Mouse (Mus musculus): ENCODE data around the gene Ldlrad3. TPM values are rescaled to one million over a fixed set of nuclear protein-coding genes. Genes with fewer than 3 reads are reported as not detected.

Ldlrad3 gene
- polyA plus RNA-seq, 2 experiments: 45.1 to 49.7 TPM

DNA sequence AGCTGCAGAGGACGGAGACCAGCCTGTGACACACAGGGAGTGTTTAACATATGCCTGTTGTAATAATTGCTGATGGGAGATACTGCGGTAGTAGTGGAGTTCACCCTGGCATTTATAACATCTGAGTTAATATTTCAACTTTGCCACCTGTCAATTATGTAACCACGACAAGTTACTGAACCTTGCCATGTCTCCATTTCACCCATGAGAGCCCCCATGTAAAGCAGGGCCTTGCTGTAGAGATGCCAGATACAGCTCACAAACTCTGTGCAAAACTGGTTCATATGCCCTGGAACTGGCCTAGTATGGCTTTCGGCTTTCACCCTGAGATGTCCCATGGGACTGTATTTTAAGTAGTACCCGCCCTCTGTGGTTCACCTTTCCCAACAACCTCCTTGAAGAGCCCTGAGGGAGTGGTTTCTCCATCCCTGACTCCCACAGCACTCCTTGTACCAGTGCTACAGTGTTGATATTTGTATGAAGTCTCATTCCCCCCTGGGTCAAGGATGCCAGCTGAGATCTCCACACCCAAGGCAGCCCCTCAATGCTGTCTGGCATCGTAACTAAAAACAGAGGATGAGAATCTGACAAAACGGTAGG, 122.2 kb downstream of the Ldlrad3 start:
- TF ChIP-seq POLR2A (IDR thresholded peaks at IDR 0.05; ENCODE audit: borderline replicate concordance, extremely low read depth, insufficient read depth, insufficient read length): no peak
- H3K27ac ChIP-seq (replicated peaks; ENCODE audit: low read depth, low read length): no peak overlapping the region
- no peak overlapping the region for H3K9ac ChIP-seq (ENCODE audit: low read depth, low read length, severe bottlenecking)
- H3K4me1 ChIP-seq (ENCODE audit: control insufficient read depth, insufficient read depth, low read length): no peaks in the 10 kb centered on the region
- H3K4me2 ChIP-seq (replicated peaks; ENCODE audit: low read depth, low read length, severe bottlenecking): no peak overlapping the region
- H3K9me3 ChIP-seq (ENCODE audit: control insufficient read depth, low read length): no peaks in the 10 kb centered on the region
- no peak for ATAC-seq (ENCODE audit: low FRiP score, low read depth)
- WGBS: 84% methylated on average over 7 of the region's 7 CpGs
- H3K36me3 ChIP-seq (ENCODE audit: control insufficient read depth, insufficient read depth, low read length): peaks cover 20% of the 10 kb centered on the region
- no peaks in the 10 kb centered on the region for H3K27me3 ChIP-seq (ENCODE audit: control insufficient read depth, insufficient read depth, low read length)
- DNase-seq (ENCODE audit: low spot score): no peak
- H3K4me3 ChIP-seq (replicated peaks; ENCODE audit: low read length): no peak overlapping the region

- ATAC-seq (ENCODE audit: low FRiP score, low read depth) (no peak), DNase-seq (ENCODE audit: low spot score) (no peak)
- Histone ChIP-seq H3K9ac (ENCODE audit: low read depth, low read length, severe bottlenecking) (no peak overlapping the region), H3K27ac (replicated peaks; ENCODE audit: low read depth, low read length) (no peak overlapping the region), H3K4me2 (replicated peaks; ENCODE audit: low read depth, low read length, severe bottlenecking) (no peak overlapping the region), H3K4me3 (replicated peaks; ENCODE audit: low read length) (no peak overlapping the region), H3K4me1 (ENCODE audit: control insufficient read depth, insufficient read depth, low read length) (no peaks in the 10 kb centered on the region), H3K36me3 (ENCODE audit: control insufficient read depth, insufficient read depth, low read length) (peaks cover 23% of the 10 kb centered on the region), H3K9me3 (ENCODE audit: control insufficient read depth, low read length) (no peaks in the 10 kb centered on the region), H3K27me3 (ENCODE audit: control insufficient read depth, insufficient read depth, low read length) (no peaks in the 10 kb centered on the region)
- 76% methylated on average over 7 of the region's 7 CpGs for WGBS
- no peak for TF ChIP-seq POLR2A (IDR thresholded peaks at IDR 0.05; ENCODE audit: borderline replicate concordance, extremely low read depth, insufficient read depth, insufficient read length)
Observed at GRCm38 (mm10) chr2:102062861-102063468, 123.2 kb downstream of the Ldlrad3 start.

DNA sequence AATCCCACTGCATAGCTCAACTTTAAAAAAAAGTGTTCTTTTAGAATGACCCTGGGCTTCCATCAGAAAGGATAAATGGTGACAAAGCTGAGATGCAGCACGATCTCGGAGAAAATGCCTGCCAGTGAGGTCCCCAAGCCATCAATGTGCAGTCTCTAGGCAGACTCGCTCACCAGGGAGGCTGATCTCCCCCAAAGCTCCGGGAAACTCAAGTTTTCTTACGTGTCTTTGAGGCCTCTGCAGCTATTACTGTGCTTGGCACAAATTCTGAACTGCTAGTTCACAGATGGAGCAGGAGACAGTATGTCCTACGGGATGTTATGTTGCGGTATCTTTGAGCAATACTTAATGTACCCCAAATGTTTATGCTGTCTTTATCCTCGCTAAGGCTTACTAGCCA, 124.3 kb downstream of the Ldlrad3 start:
- Histone ChIP-seq H3K36me3 (ENCODE audit: control insufficient read depth, insufficient read depth, low read length) (peaks cover 34% of the 10 kb centered on the region), H3K4me1 (ENCODE audit: control insufficient read depth, insufficient read depth, low read length) (no peaks in the 10 kb centered on the region), H3K4me2 (replicated peaks; ENCODE audit: low read depth, low read length, severe bottlenecking) (no peak overlapping the region), H3K27me3 (ENCODE audit: control insufficient read depth, insufficient read depth, low read length) (no peaks in the 10 kb centered on the region), H3K4me3 (replicated peaks; ENCODE audit: low read length) (no peak overlapping the region), H3K9me3 (ENCODE audit: control insufficient read depth, low read length) (no peaks in the 10 kb centered on the region), H3K9ac (ENCODE audit: low read depth, low read length, severe bottlenecking) (no peak overlapping the region), H3K27ac (replicated peaks; ENCODE audit: low read depth, low read length) (0 out of 2 replicates have a peak overlapping the region, but pooled peaks have one; percentile 13)
- TF ChIP-seq POLR2A (IDR thresholded peaks at IDR 0.05; ENCODE audit: borderline replicate concordance, extremely low read depth, insufficient read depth, insufficient read length): no peak
- no peak for DNase-seq (ENCODE audit: low spot score)
- 74% methylated on average over 8 of the region's 8 CpGs for WGBS
- no peak for ATAC-seq (ENCODE audit: low FRiP score, low read depth)

DNA sequence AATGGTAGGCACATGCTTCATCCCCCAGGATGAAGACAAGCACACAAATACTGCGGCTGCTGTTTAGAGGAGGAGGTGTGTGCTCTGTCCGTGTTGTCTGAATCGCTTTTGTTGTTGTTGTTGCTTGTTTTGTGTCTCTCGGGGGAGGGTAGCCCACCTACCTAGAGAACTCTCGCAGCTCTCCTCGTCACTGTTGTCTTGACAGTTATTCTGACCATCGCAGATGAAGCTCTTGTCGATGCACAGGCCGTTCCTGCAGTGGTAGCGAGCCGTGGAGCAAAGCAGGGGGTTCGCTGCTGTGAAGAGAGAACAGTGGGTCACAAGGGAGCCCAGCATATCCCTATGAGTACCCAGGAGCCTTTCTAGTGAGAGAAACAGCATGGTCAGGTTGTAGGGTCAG, 128.4 kb downstream of the Ldlrad3 start:
- no peak for DNase-seq (ENCODE audit: low spot score)

DNA sequence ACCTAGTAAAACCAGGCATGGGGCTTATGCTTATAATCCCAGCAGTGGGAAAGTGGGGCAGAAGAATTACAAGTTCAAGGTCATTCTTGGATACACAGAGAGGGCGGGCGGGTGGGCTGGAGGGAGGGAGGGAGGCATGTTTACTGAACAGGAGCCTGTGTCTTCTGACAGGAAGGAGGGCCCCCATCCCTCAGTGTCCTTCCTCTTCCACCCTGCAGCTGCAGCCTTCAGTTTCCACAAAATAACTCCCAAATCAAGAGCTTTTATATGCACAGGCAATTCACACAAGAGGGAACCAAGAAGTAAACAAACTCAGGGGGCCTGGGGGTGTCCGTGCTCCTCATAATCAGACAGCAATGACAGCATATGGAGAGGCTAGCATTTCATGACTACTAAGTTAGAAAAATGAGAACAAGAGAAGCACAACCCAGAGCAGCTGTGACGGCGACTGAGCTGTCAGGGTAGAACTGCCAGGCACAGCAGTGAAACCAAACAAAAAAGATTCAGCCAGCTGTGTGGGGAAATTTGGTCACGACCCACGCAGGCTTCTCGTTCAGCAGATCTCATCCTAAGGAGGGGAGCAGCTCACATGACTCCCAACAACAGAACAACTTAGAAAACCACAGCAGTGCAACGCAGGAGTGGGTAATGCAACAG, 129.0 kb downstream of the Ldlrad3 start:
- H3K27ac ChIP-seq (replicated peaks; ENCODE audit: low read depth, low read length): 0 out of 2 replicates have a peak overlapping the region, but pooled peaks have one; percentile 33

More for the DNA sequence above, 128.4 kb downstream of the Ldlrad3 start:
- H3K36me3 ChIP-seq (ENCODE audit: control insufficient read depth, insufficient read depth, low read length): peaks cover 46% of the 10 kb centered on the region
- H3K4me1 ChIP-seq (ENCODE audit: control insufficient read depth, insufficient read depth, low read length): no peaks in the 10 kb centered on the region
- no peaks in the 10 kb centered on the region for H3K9me3 ChIP-seq (ENCODE audit: control insufficient read depth, low read length)
- TF ChIP-seq POLR2A (IDR thresholded peaks at IDR 0.05; ENCODE audit: borderline replicate concordance, extremely low read depth, insufficient read depth, insufficient read length): no peak
- H3K9ac ChIP-seq (ENCODE audit: low read depth, low read length, severe bottlenecking): no peak overlapping the region
- H3K27ac ChIP-seq (replicated peaks; ENCODE audit: low read depth, low read length): no peak overlapping the region
- no peak overlapping the region for H3K4me2 ChIP-seq (replicated peaks; ENCODE audit: low read depth, low read length, severe bottlenecking)
- no peaks in the 10 kb centered on the region for H3K27me3 ChIP-seq (ENCODE audit: control insufficient read depth, insufficient read depth, low read length)
- no peak overlapping the region for H3K4me3 ChIP-seq (replicated peaks; ENCODE audit: low read length)
- 92% methylated on average over 12 of the region's 12 CpGs for WGBS
- no peak for ATAC-seq (ENCODE audit: low FRiP score, low read depth)

More for the DNA sequence above, 129.0 kb downstream of the Ldlrad3 start:
- H3K4me3 ChIP-seq (replicated peaks; ENCODE audit: low read length): no peak overlapping the region
- no peak overlapping the region for H3K4me2 ChIP-seq (replicated peaks; ENCODE audit: low read depth, low read length, severe bottlenecking)
- H3K27me3 ChIP-seq (ENCODE audit: control insufficient read depth, insufficient read depth, low read length): no peaks in the 10 kb centered on the region
- WGBS: 78% methylated on average over 8 of the region's 9 CpGs
- H3K4me1 ChIP-seq (ENCODE audit: control insufficient read depth, insufficient read depth, low read length): no peaks in the 10 kb centered on the region
- H3K36me3 ChIP-seq (ENCODE audit: control insufficient read depth, insufficient read depth, low read length): peaks cover 48% of the 10 kb centered on the region
- no peak overlapping the region for H3K9ac ChIP-seq (ENCODE audit: low read depth, low read length, severe bottlenecking)
- no peaks in the 10 kb centered on the region for H3K9me3 ChIP-seq (ENCODE audit: control insufficient read depth, low read length)
- no peak; the same call in 1 of the 2 replicates for ATAC-seq (ENCODE audit: low FRiP score, low read depth)
- TF ChIP-seq POLR2A (IDR thresholded peaks at IDR 0.05; ENCODE audit: borderline replicate concordance, extremely low read depth, insufficient read depth, insufficient read length): no peak
- DNase-seq (ENCODE audit: low spot score): no peak
